In genomic region chr7:28793834-28794233, GRCm38 (mm10) we compare ENCODE assay signal across 10 mouse cellular contexts. TPM values are rescaled to one million over a fixed set of nuclear protein-coding genes. Genes with fewer than 3 reads are reported as not detected.
DNase-seq lines count a peak whose midpoint lies in the region; ATAC-seq and TF ChIP-seq lines count a peak whose summit lies in the region.
"Had no signal": no experiment of that assay in that cellular context is flagged by ENCODE, and none has a peak within 500 bp of the region (broad histone marks: within the 10 kb centered on the region; RNA-seq: fewer than 3 reads in every experiment).

No protein-coding gene starts in this region.

- ATAC-seq in kidney, embryonic 14.5 days (ENCODE audit: low FRiP score, low TSS enrichment): no peak
- no peak for ATAC-seq in G1E (ENCODE audit: extremely low read depth, insufficient number of reproducible peaks, low FRiP score, poor library complexity, severe bottlenecking)
- no peak for ATAC-seq in inflammation-experienced regulatory T-cells, adult 6 months

- H3K4me2 ChIP-seq in kidney, embryonic 14.5 days (replicated peaks; ENCODE audit: low read depth, low read length): no peak overlapping the region
- H3K4me2 ChIP-seq: embryonic facial prominence, embryonic 13.5 days; neural tube, embryonic 12.5 days; stomach, embryonic 15.5 days had no signal

- no peak for TF ChIP-seq POLR2A in cortical plate, adult 2 months (IDR thresholded peaks at IDR 0.05; ENCODE audit: extremely low read depth, insufficient read depth, low read length)
- no peak for TF ChIP-seq POLR2A in thymus, adult 2 months (IDR thresholded peaks at IDR 0.05; ENCODE audit: control insufficient read depth, extremely low read depth, insufficient read depth, low read length, poor library complexity)

- no peaks in the 10 kb centered on the region for H3K36me3 ChIP-seq in kidney, embryonic 14.5 days (ENCODE audit: control insufficient read depth, insufficient read depth, low read length)
- peaks cover 1% of the 10 kb centered on the region for H3K36me3 ChIP-seq in G1E (replicated peaks)
- peaks cover 8% of the 10 kb centered on the region for H3K36me3 ChIP-seq in thymus, adult 2 months (ENCODE audit: control insufficient read depth, insufficient read depth, low read length)
- H3K36me3 ChIP-seq: embryonic facial prominence, embryonic 13.5 days; neural tube, embryonic 12.5 days; stomach, embryonic 15.5 days had no signal

- H3K4me3 ChIP-seq in kidney, embryonic 14.5 days (ENCODE audit: low read length): no peak overlapping the region
- H3K4me3 ChIP-seq in G1E (ENCODE audit: low read depth, low read length): no peak overlapping the region
- no peak overlapping the region for H3K4me3 ChIP-seq in cortical plate, adult 2 months (ENCODE audit: insufficient read depth, low read length)
- no peak overlapping the region for H3K4me3 ChIP-seq in thymus, adult 2 months (ENCODE audit: control insufficient read depth, insufficient read depth, low read length)
- H3K4me3 ChIP-seq: embryonic facial prominence, embryonic 13.5 days; neural tube, embryonic 12.5 days; stomach, embryonic 15.5 days had no signal

- no peaks in the 10 kb centered on the region for H3K9me3 ChIP-seq in kidney, embryonic 14.5 days (ENCODE audit: control insufficient read depth, low read length)
- H3K9me3 ChIP-seq in G1E (replicated peaks): no peaks in the 10 kb centered on the region
- H3K9me3 ChIP-seq: embryonic facial prominence, embryonic 13.5 days; neural tube, embryonic 12.5 days; stomach, embryonic 15.5 days had no signal

- H3K27me3 ChIP-seq in kidney, embryonic 14.5 days (ENCODE audit: control insufficient read depth, insufficient read depth, low read length): no peaks in the 10 kb centered on the region
- H3K27me3 ChIP-seq in G1E (ENCODE audit: insufficient read depth, low read length): peaks cover 18% of the 10 kb centered on the region; the same call in 1 of the 2 replicates
- no peaks in the 10 kb centered on the region for H3K27me3 ChIP-seq in thymus, adult 2 months (ENCODE audit: control insufficient read depth, insufficient read depth, low read length)
- H3K27me3 ChIP-seq: embryonic facial prominence, embryonic 13.5 days; neural tube, embryonic 12.5 days; stomach, embryonic 15.5 days had no signal

- peak; percentile 53 for DNase-seq in kidney, postnatal 10 days
- DNase-seq in G1E (ENCODE audit: low spot score): peak; percentile 32
- DNase-seq in thymus, adult 2 months: peak; percentile 64
- no peak for DNase-seq in testis, postnatal 10 days (ENCODE audit: low spot score)

- no peak overlapping the region for H3K9ac ChIP-seq in kidney, embryonic 14.5 days (ENCODE audit: low read depth, low read length)
- H3K9ac ChIP-seq: embryonic facial prominence, embryonic 13.5 days; neural tube, embryonic 12.5 days; stomach, embryonic 15.5 days had no signal

- no peak for TF ChIP-seq CTCF in G1E (IDR thresholded peaks at IDR 0.05; ENCODE audit: low read depth, low read length)
- peak; percentile 40; the same call in 1 of the 2 replicates for TF ChIP-seq CTCF in cortical plate, adult 2 months (IDR thresholded peaks at IDR 0.05; ENCODE audit: extremely low read depth, insufficient read depth, low read length)
- TF ChIP-seq CTCF in thymus, adult 2 months (IDR thresholded peaks at IDR 0.05; ENCODE audit: borderline replicate concordance, control insufficient read depth, extremely low read depth, insufficient read depth, low read length, poor library complexity): no peak

- no peak overlapping the region for H3K27ac ChIP-seq in kidney, embryonic 14.5 days (ENCODE audit: low read depth, low read length)
- no peak overlapping the region for H3K27ac ChIP-seq in cortical plate, adult 2 months (ENCODE audit: insufficient read depth, low read length)
- no peak overlapping the region for H3K27ac ChIP-seq in thymus, adult 2 months (ENCODE audit: control insufficient read depth, insufficient read depth, low read length)
- H3K27ac ChIP-seq: embryonic facial prominence, embryonic 13.5 days; neural tube, embryonic 12.5 days; stomach, embryonic 15.5 days had no signal

- peaks cover 15% of the 10 kb centered on the region for H3K4me1 ChIP-seq in kidney, embryonic 14.5 days (ENCODE audit: control insufficient read depth, insufficient read depth, low read length)
- H3K4me1 ChIP-seq in G1E (ENCODE audit: insufficient read depth, low read depth, low read length): peaks cover 35% of the 10 kb centered on the region
- H3K4me1 ChIP-seq in cortical plate, adult 2 months (ENCODE audit: control insufficient read depth, insufficient read depth, low read length): no peaks in the 10 kb centered on the region
- peaks cover 54% of the 10 kb centered on the region for H3K4me1 ChIP-seq in thymus, adult 2 months (replicated peaks; ENCODE audit: control insufficient read depth, insufficient read depth, low read length)

- WGBS in kidney, embryonic 14.5 days: 38% methylated on average over 2 of the region's 2 CpGs
- 47% methylated on average over 2 of the region's 2 CpGs for WGBS in thymus, adult 2 months

RNA-seq across cellular contexts. Expression of gene Rinl, which starts 5.1 kb away (rescaled TPM):
- polyA plus RNA-seq in kidney, embryonic 14.5 days (2014; fragmentation: Nextera tagmentation; extraction: Ambion mirVana): 2.9 and 5.6 TPM in 2 replicates
- total RNA-seq in G1E (2014; fragmentation: Nextera tagmentation) (1.8 TPM in 1 of 2 replicates, not detected in the other), G1E (2017) (1.2 and 1.4 TPM in 2 replicates)
- 1.4 and 1.8 TPM in 2 replicates for polyA plus RNA-seq in G1E (2012)
- 2.3 and 2.4 TPM in 2 replicates for polyA plus RNA-seq in cortical plate, adult 2 months (2012; rRNA removed)
- polyA plus RNA-seq in thymus, adult 2 months (2012; rRNA removed): 91.9 and 93.7 TPM in 2 replicates
- 100 to 1,000 TPM; 216 to 294 (median 288) TPM for polyA plus RNA-seq in inflammation-experienced regulatory T-cells, adult 6 months (2017; shearing (Covaris generic))

RNA-seq across cellular contexts. Expression of gene Hnrnpl, which starts 14.5 kb away (rescaled TPM):
- 283 and 322 TPM in 2 replicates for polyA plus RNA-seq in kidney, embryonic 14.5 days (2014; fragmentation: Nextera tagmentation; extraction: Ambion mirVana)
- total RNA-seq in G1E (2014; fragmentation: Nextera tagmentation): 442 and 470 TPM in 2 replicates
- total RNA-seq in G1E (2017): 251 and 279 TPM in 2 replicates
- polyA plus RNA-seq in G1E (2012): 430 and 529 TPM in 2 replicates
- 350 and 362 TPM in 2 replicates for polyA plus RNA-seq in cortical plate, adult 2 months (2012; rRNA removed)
- polyA plus RNA-seq in thymus, adult 2 months (2012; rRNA removed): 562 and 568 TPM in 2 replicates
- polyA plus RNA-seq in inflammation-experienced regulatory T-cells, adult 6 months (2017; shearing (Covaris generic)): 100 to 1,000 TPM; 171 to 386 (median 383) TPM

RNA-seq across cellular contexts. Expression of gene Nfkbib, which starts 26.5 kb away (rescaled TPM):
- polyA plus RNA-seq in kidney, embryonic 14.5 days (2014; fragmentation: Nextera tagmentation; extraction: Ambion mirVana): 39.2 and 43.9 TPM in 2 replicates
- total RNA-seq in G1E (2014; fragmentation: Nextera tagmentation) (21.1 and 30.4 TPM in 2 replicates), G1E (2017) (9.5 and 10.7 TPM in 2 replicates)
- 109 and 136 TPM in 2 replicates for polyA plus RNA-seq in G1E (2012)
- polyA plus RNA-seq in cortical plate, adult 2 months (2012; rRNA removed): 34.0 and 36.4 TPM in 2 replicates
- 75.5 and 78.8 TPM in 2 replicates for polyA plus RNA-seq in thymus, adult 2 months (2012; rRNA removed)
- 10 to 100 TPM; 46.0 to 72.8 (median 53.3) TPM for polyA plus RNA-seq in inflammation-experienced regulatory T-cells, adult 6 months (2017; shearing (Covaris generic))

RNA-seq across cellular contexts. Expression of gene Sirt2, which starts 27.3 kb away (rescaled TPM):
- 49.7 and 56.7 TPM in 2 replicates for polyA plus RNA-seq in kidney, embryonic 14.5 days (2014; fragmentation: Nextera tagmentation; extraction: Ambion mirVana)
- total RNA-seq in G1E (2014; fragmentation: Nextera tagmentation) (50.1 and 60.0 TPM in 2 replicates), G1E (2017) (34.1 and 36.4 TPM in 2 replicates)
- 103 and 114 TPM in 2 replicates for polyA plus RNA-seq in G1E (2012)
- polyA plus RNA-seq in cortical plate, adult 2 months (2012; rRNA removed): 267 and 291 TPM in 2 replicates
- polyA plus RNA-seq in thymus, adult 2 months (2012; rRNA removed): 101 and 104 TPM in 2 replicates
- 100 to 1,000 TPM in 1 of 3 experiments, 10 to 100 TPM in 2; 65.3 to 134 (median 90.9) TPM for polyA plus RNA-seq in inflammation-experienced regulatory T-cells, adult 6 months (2017; shearing (Covaris generic))

RNA-seq across cellular contexts. Expression of gene Ech1, which starts 31.2 kb away (rescaled TPM):
- polyA plus RNA-seq in kidney, embryonic 14.5 days (2014; fragmentation: Nextera tagmentation; extraction: Ambion mirVana): 134 and 150 TPM in 2 replicates
- total RNA-seq in G1E (2014; fragmentation: Nextera tagmentation) (102 and 127 TPM in 2 replicates), G1E (2017) (78.5 and 94.3 TPM in 2 replicates)
- polyA plus RNA-seq in G1E (2012): 12.9 and 33.1 TPM in 2 replicates
- 90.4 and 92.9 TPM in 2 replicates for polyA plus RNA-seq in cortical plate, adult 2 months (2012; rRNA removed)
- polyA plus RNA-seq in thymus, adult 2 months (2012; rRNA removed): 287 and 359 TPM in 2 replicates
- 100 to 1,000 TPM; 190 to 267 (median 222) TPM for polyA plus RNA-seq in inflammation-experienced regulatory T-cells, adult 6 months (2017; shearing (Covaris generic))

Comparison
In these comparisons a context has a peak if more than half of its experiments do, and no peak if none do; other contexts are left out.
1. RNA of gene Rinl, which starts 5.1 kb away (polyA plus RNA-seq): 216 to 294 TPM in inflammation-experienced regulatory T-cells, adult 6 months and 91.9 to 93.7 TPM in thymus, adult 2 months; 2.9 to 5.6 TPM in kidney, embryonic 14.5 days, 2.3 to 2.4 TPM in cortical plate, adult 2 months and 1.4 to 1.8 TPM in G1E; every median in the first group is over 10 times any median in the second.